Comparison of ENCODE assay signal across 8 mouse cellular contexts in the genomic region with DNA sequence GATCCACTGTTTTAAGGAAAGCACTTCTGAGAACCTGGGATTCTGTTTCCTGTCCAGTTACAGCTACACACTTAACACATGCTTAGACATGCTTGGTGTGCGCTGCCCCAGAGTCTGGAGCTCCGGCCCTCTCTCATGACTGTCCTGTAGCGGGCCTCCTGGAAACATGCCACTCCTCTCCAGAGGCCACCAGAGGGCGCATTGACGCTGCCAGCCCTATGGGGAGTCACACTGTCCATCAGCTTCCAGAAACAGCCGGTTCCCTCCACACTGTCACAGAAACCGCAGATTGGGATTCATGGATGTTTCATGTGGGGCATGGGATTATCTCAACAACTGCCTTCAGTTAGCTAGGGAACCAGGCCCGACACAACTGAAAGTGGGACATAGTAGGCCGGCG. TPM values are rescaled to one million over a fixed set of nuclear protein-coding genes. Genes with fewer than 3 reads are reported as not detected.
DNase-seq lines count a peak whose midpoint lies in the region; ATAC-seq lines count a peak whose summit lies in the region.

No protein-coding gene starts in this region.

- no peak overlapping the region for H3K27ac ChIP-seq in intestine, embryonic 16.5 days (ENCODE audit: low read length)
- H3K27ac ChIP-seq in midbrain, embryonic 11.5 days (ENCODE audit: low read depth, low read length): no peak overlapping the region

- H3K4me3 ChIP-seq in intestine, embryonic 16.5 days (ENCODE audit: low read length): no peak overlapping the region
- H3K4me3 ChIP-seq in midbrain, embryonic 11.5 days (ENCODE audit: low read depth, low read length): no peak overlapping the region

- 28% methylated on average over 10 of the region's 10 CpGs for whole genome bisulfite sequencing in intestine, embryonic 16.5 days
- WGBS in midbrain, embryonic 11.5 days: 28% methylated on average over 10 of the region's 10 CpGs

- intact Hi-C loops in left cerebral cortex, postnatal 14 days (cut with DNase I): loop anchor here (2.0 to 10.0 kb wide), 2 partner anchors 67 to 881 kb away; no protein-coding TSS in a partner anchor

- H3K36me3 ChIP-seq in intestine, embryonic 16.5 days (ENCODE audit: control insufficient read depth, insufficient read depth, low read length): 0 out of 2 replicates have a peak, but pooled peaks cover 4% of the 10 kb centered on the region
- H3K36me3 ChIP-seq in midbrain, embryonic 11.5 days (ENCODE audit: control insufficient read depth, insufficient read depth, low read length): peaks cover 6% of the 10 kb centered on the region; the same call in 1 of the 2 replicates

- ATAC-seq in intestine, embryonic 16.5 days: peak; percentile 70
- peak; percentile 77; the same call in 1 of the 2 replicates for ATAC-seq in midbrain, embryonic 11.5 days (ENCODE audit: low FRiP score)
- no peak for ATAC-seq in inflammation-experienced regulatory T-cells, adult 6 months

- no peak overlapping the region for H3K4me2 ChIP-seq in intestine, embryonic 16.5 days (ENCODE audit: low read depth, low read length)
- no peak overlapping the region for H3K4me2 ChIP-seq in midbrain, embryonic 11.5 days

- H3K9ac ChIP-seq in intestine, embryonic 16.5 days (ENCODE audit: low read depth, low read length): no peak overlapping the region
- no peak overlapping the region for H3K9ac ChIP-seq in midbrain, embryonic 11.5 days (ENCODE audit: low read length)

- 0 out of 2 replicates have a peak, but pooled peaks cover 8% of the 10 kb centered on the region for H3K4me1 ChIP-seq in intestine, embryonic 16.5 days (ENCODE audit: control insufficient read depth, insufficient read depth, low read length)
- peaks cover 7% of the 10 kb centered on the region; the same call in 1 of the 2 replicates for H3K4me1 ChIP-seq in midbrain, embryonic 11.5 days (ENCODE audit: control insufficient read depth, insufficient read depth, low read length)

- no peaks in the 10 kb centered on the region for H3K27me3 ChIP-seq in intestine, embryonic 16.5 days (replicated peaks; ENCODE audit: control insufficient read depth, insufficient read depth, low read length)
- H3K27me3 ChIP-seq in midbrain, embryonic 11.5 days (ENCODE audit: control insufficient read depth, insufficient read depth, low read length): no peaks in the 10 kb centered on the region

- no peaks in the 10 kb centered on the region for H3K9me3 ChIP-seq in intestine, embryonic 16.5 days (ENCODE audit: control insufficient read depth, low read length)
- no peaks in the 10 kb centered on the region for H3K9me3 ChIP-seq in midbrain, embryonic 11.5 days (ENCODE audit: control insufficient read depth, low read length)

- peak; percentile 76 to 84 for DNase-seq in adrenal gland, adult 18-20 months (ENCODE audit: low spot score in 2 of 2)
- peak; percentile 78 to 89 for DNase-seq in cerebellum, postnatal 4 days (ENCODE audit: low spot score in 2 of 2)
- DNase-seq in gastrocnemius, postnatal 10 days: peak; percentile 92
- peak; percentile 85 to 87 for DNase-seq in left cerebral cortex, postnatal 14 days (ENCODE audit: low spot score in 2 of 2)
- peak; percentile 97 for DNase-seq in midbrain, embryonic 11.5 days (ENCODE audit: low spot score, missing footprints)
- peak; percentile 88 for DNase-seq in right cerebral cortex, postnatal 4 days

RNA-seq across cellular contexts. Expression of a gene that starts 57.0 kb away (rescaled TPM):
- total RNA-seq in adrenal gland, adult 18-20 months (2021): 10 to 100 TPM; 85.0 to 87.1 TPM
- 10 to 100 TPM; 33.8 to 35.9 TPM for total RNA-seq in gastrocnemius, postnatal 10 days (2021)
- polyA plus RNA-seq in intestine, embryonic 16.5 days (2015; fragmentation: Nextera tagmentation; extraction: Ambion mirVana): 89.2 and 90.9 TPM in 2 replicates
- 10 to 100 TPM; 71.3 to 71.8 TPM for total RNA-seq in left cerebral cortex, postnatal 14 days (2021)
- 118 and 136 TPM in 2 replicates for polyA plus RNA-seq in midbrain, embryonic 11.5 days (2014; fragmentation: Nextera tagmentation; extraction: Ambion mirVana)
- 10 to 100 TPM; 60.4 to 73.5 (median 62.2) TPM for polyA plus RNA-seq in inflammation-experienced regulatory T-cells, adult 6 months (2017; shearing (Covaris generic))
